ENCODE assay signal across 31 mouse cellular contexts in the genomic region with DNA sequence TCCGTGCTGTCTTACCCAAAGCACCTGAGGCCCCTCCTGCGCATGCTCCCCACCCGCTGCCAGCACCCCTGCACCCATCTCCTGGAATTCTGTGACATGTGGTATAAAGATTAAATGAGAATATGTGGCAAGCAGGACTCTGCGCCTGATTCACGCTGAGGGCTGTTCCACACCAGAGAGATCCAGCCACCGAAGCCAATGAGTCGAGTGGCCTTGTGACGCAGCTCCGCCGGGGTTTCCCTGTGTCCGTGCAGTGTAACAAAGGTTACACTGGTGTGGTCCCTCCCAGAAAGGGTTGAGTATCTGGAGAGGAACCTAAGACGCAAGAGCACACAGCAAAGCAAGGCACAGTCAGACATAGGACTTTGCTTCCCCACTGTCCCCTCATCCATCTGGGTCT. TPM values are rescaled to one million over a fixed set of nuclear protein-coding genes. Genes with fewer than 3 reads are reported as not detected.
DNase-seq lines count a peak whose midpoint lies in the region; ATAC-seq and TF ChIP-seq lines count a peak whose summit lies in the region.
"Had no signal": no experiment of that assay in that cellular context is flagged by ENCODE, and none has a peak within 500 bp of the region (broad histone marks: within the 10 kb centered on the region; RNA-seq: fewer than 3 reads in every experiment).

No protein-coding gene starts in this region.

- TF ChIP-seq CTCF in intestine, postnatal 0 days (IDR thresholded peaks at IDR 0.05; ENCODE audit: low read depth): no peak
- no peak for TF ChIP-seq CTCF in stomach, postnatal 0 days (IDR thresholded peaks at IDR 0.05; ENCODE audit: low read depth)

- no peak overlapping the region for H3K4me2 ChIP-seq in intestine, embryonic 14.5 days (ENCODE audit: low read length)
- no peak overlapping the region for H3K4me2 ChIP-seq in intestine, postnatal 0 days (replicated peaks; ENCODE audit: low read depth)
- no peak overlapping the region for H3K4me2 ChIP-seq in stomach, postnatal 0 days (replicated peaks; ENCODE audit: low read depth)
- H3K4me2 ChIP-seq: embryonic facial prominence, embryonic 15.5 days; forebrain, embryonic 12.5 days; heart, embryonic 15.5 days; hindbrain, embryonic 15.5 days; limb, embryonic 15.5 days; liver, embryonic 15.5 days; lung, embryonic 15.5 days; midbrain, embryonic 13.5 days had no signal

- intact Hi-C loops in heart, postnatal 36 days (cut with DNase I): loop anchor here (5.0 kb wide), 1 partner anchor 167 kb away; the partner anchor contains the start of gene Rpl11

- no peak overlapping the region for H3K27ac ChIP-seq in intestine, embryonic 14.5 days (ENCODE audit: low read depth)
- no peak overlapping the region for H3K27ac ChIP-seq in intestine, postnatal 0 days (ENCODE audit: low read depth, low read length)
- no peak overlapping the region for H3K27ac ChIP-seq in stomach, postnatal 0 days (replicated peaks)
- H3K27ac ChIP-seq: embryonic facial prominence, embryonic 10.5 days; embryonic facial prominence, embryonic 15.5 days; forebrain, embryonic 12.5 days; heart, embryonic 15.5 days; hindbrain, embryonic 15.5 days; kidney, postnatal 0 days; limb, embryonic 15.5 days; liver, embryonic 15.5 days; lung, embryonic 15.5 days; midbrain, embryonic 13.5 days had no signal

- no peak for TF ChIP-seq EP300 in stomach, postnatal 0 days (optimal IDR thresholded peaks at IDR 0.05)

- no peak overlapping the region for H3K4me3 ChIP-seq in intestine, embryonic 14.5 days (ENCODE audit: low read depth, low read length)
- H3K4me3 ChIP-seq in intestine, postnatal 0 days (ENCODE audit: low read depth, low read length): no peak overlapping the region
- H3K4me3 ChIP-seq in stomach, postnatal 0 days (ENCODE audit: low read depth, low read length): no peak overlapping the region
- H3K4me3 ChIP-seq: embryonic facial prominence, embryonic 10.5 days; embryonic facial prominence, embryonic 15.5 days; forebrain, embryonic 12.5 days; heart, embryonic 15.5 days; hindbrain, embryonic 15.5 days; limb, embryonic 15.5 days; liver, embryonic 15.5 days; lung, embryonic 15.5 days; megakaryocyte, embryonic 14.5 days; midbrain, embryonic 13.5 days had no signal

- no peaks in the 10 kb centered on the region for H3K9me3 ChIP-seq in intestine, embryonic 14.5 days (ENCODE audit: control insufficient read depth, low read length)
- H3K9me3 ChIP-seq in intestine, postnatal 0 days (ENCODE audit: control insufficient read depth): no peaks in the 10 kb centered on the region
- no peaks in the 10 kb centered on the region for H3K9me3 ChIP-seq in stomach, postnatal 0 days (ENCODE audit: control insufficient read depth, low read length)
- H3K9me3 ChIP-seq: embryonic facial prominence, embryonic 10.5 days; embryonic facial prominence, embryonic 15.5 days; forebrain, embryonic 12.5 days; G1E; heart, embryonic 15.5 days; hindbrain, embryonic 15.5 days; limb, embryonic 15.5 days; liver, embryonic 15.5 days; lung, embryonic 15.5 days; megakaryocyte, embryonic 14.5 days; midbrain, embryonic 13.5 days had no signal

- H3K4me1 ChIP-seq in intestine, embryonic 14.5 days (replicated peaks; ENCODE audit: control insufficient read depth, insufficient read depth, low read length): 0 out of 2 replicates have a peak, but pooled peaks cover 6% of the 10 kb centered on the region
- H3K4me1 ChIP-seq in intestine, postnatal 0 days (replicated peaks; ENCODE audit: control insufficient read depth, insufficient read depth, low read length): no peaks in the 10 kb centered on the region
- H3K4me1 ChIP-seq in stomach, postnatal 0 days (replicated peaks; ENCODE audit: control insufficient read depth, insufficient read depth): no peaks in the 10 kb centered on the region
- H3K4me1 ChIP-seq: embryonic facial prominence, embryonic 15.5 days; forebrain, embryonic 12.5 days; hindbrain, embryonic 15.5 days; midbrain, embryonic 13.5 days had no signal

- no peaks in the 10 kb centered on the region for H3K27me3 ChIP-seq in intestine, embryonic 14.5 days (replicated peaks; ENCODE audit: control insufficient read depth, insufficient read depth, low read length)
- H3K27me3 ChIP-seq in intestine, postnatal 0 days (replicated peaks; ENCODE audit: control insufficient read depth, insufficient read depth, low read length): no peaks in the 10 kb centered on the region
- H3K27me3 ChIP-seq in stomach, postnatal 0 days (ENCODE audit: control insufficient read depth, insufficient read depth, low read length): no peaks in the 10 kb centered on the region
- H3K27me3 ChIP-seq: embryonic facial prominence, embryonic 15.5 days; forebrain, embryonic 12.5 days; heart, embryonic 15.5 days; hindbrain, embryonic 15.5 days; limb, embryonic 15.5 days; liver, embryonic 15.5 days; lung, embryonic 15.5 days; midbrain, embryonic 13.5 days had no signal

- WGBS in intestine, embryonic 14.5 days: 86% methylated on average over 12 of the region's 12 CpGs
- 87% methylated on average over 12 of the region's 12 CpGs for WGBS in intestine, postnatal 0 days
- 87% methylated on average over 12 of the region's 12 CpGs for WGBS in stomach, postnatal 0 days

- H3K36me3 ChIP-seq in intestine, embryonic 14.5 days (ENCODE audit: control insufficient read depth, insufficient read depth, low read length): no peaks in the 10 kb centered on the region
- no peaks in the 10 kb centered on the region for H3K36me3 ChIP-seq in intestine, postnatal 0 days (ENCODE audit: control insufficient read depth, insufficient read depth)
- H3K36me3 ChIP-seq in stomach, postnatal 0 days (ENCODE audit: control insufficient read depth, insufficient read depth, low read length): no peaks in the 10 kb centered on the region
- H3K36me3 ChIP-seq: embryonic facial prominence, embryonic 10.5 days; embryonic facial prominence, embryonic 15.5 days; forebrain, embryonic 12.5 days; G1E; heart, embryonic 15.5 days; hindbrain, embryonic 15.5 days; limb, embryonic 15.5 days; liver, embryonic 15.5 days; lung, embryonic 15.5 days; midbrain, embryonic 13.5 days had no signal

- DNase-seq in intestine, embryonic 14.5 days (ENCODE audit: low spot score): peak; percentile 38
- peak; percentile 36 for DNase-seq in testis, postnatal 10 days (ENCODE audit: low spot score)
- DNase-seq in testis, postnatal 14 days (ENCODE audit: low spot score): no peak
- DNase-seq in adrenal gland, postnatal 25 days: peak; percentile 39
- no peak for DNase-seq in stomach, postnatal 0 days (ENCODE audit: low spot score)
- DNase-seq in right cerebral cortex, postnatal 10 days (ENCODE audit: low spot score in 2 of 2): no peak
- DNase-seq in heart, postnatal 36 days: no peak
- DNase-seq: B cell, adult 2 months; cerebellum, adult 8-10 months; cerebellum, postnatal 25 days; forebrain, postnatal 0 days; gastrocnemius, postnatal 10 days; kidney, adult 2 months; layer of hippocampus, postnatal 36 days; left cerebral cortex, postnatal 4 days; lung, postnatal 4 days; right cerebral cortex, postnatal 14 days had no signal

- H3K9ac ChIP-seq in intestine, embryonic 14.5 days (ENCODE audit: low read length): no peak overlapping the region
- H3K9ac ChIP-seq in intestine, postnatal 0 days (ENCODE audit: low read depth, low read length): no peak overlapping the region
- H3K9ac ChIP-seq in stomach, postnatal 0 days (ENCODE audit: low read length): no peak overlapping the region
- H3K9ac ChIP-seq: embryonic facial prominence, embryonic 15.5 days; forebrain, embryonic 12.5 days; forebrain, postnatal 0 days; heart, embryonic 15.5 days; hindbrain, embryonic 15.5 days; limb, embryonic 15.5 days; liver, embryonic 15.5 days; lung, embryonic 15.5 days; midbrain, embryonic 13.5 days had no signal

- no peak for ATAC-seq in intestine, embryonic 14.5 days (replicated peaks; ENCODE audit: low FRiP score, low TSS enrichment, low read depth)
- ATAC-seq in intestine, postnatal 0 days: no peak
- peak; percentile 66 for ATAC-seq in stomach, postnatal 0 days (ENCODE audit: low FRiP score, low TSS enrichment)
- ATAC-seq: forebrain, postnatal 0 days; inflammation-experienced regulatory T-cells, adult 6 months; midbrain, embryonic 13.5 days had no signal

RNA-seq across cellular contexts. Expression of gene Cnr2, which starts 9.5 kb away (rescaled TPM):
- 0.24 and 0.44 TPM in 2 replicates for polyA plus RNA-seq in intestine, embryonic 14.5 days (2014; fragmentation: Nextera tagmentation; extraction: Ambion mirVana)
- polyA plus RNA-seq in intestine, postnatal 0 days (2015; fragmentation: Nextera tagmentation; extraction: Ambion mirVana): 0.14 and 0.24 TPM in 2 replicates
- total RNA-seq in adrenal gland, postnatal 25 days (2021): 1.7 and 2.2 TPM in 2 replicates
- 0.10 and 0.11 TPM in 2 replicates for polyA plus RNA-seq in stomach, postnatal 0 days (2015; fragmentation: Nextera tagmentation; extraction: Ambion mirVana)
- total RNA-seq in heart, postnatal 36 days (2021): under 1 TPM; 0.49 to 0.50 TPM

RNA-seq across cellular contexts. Expression of gene Pnrc2, which starts 12.0 kb away (rescaled TPM):
- 167 and 175 TPM in 2 replicates for polyA plus RNA-seq in intestine, embryonic 14.5 days (2014; fragmentation: Nextera tagmentation; extraction: Ambion mirVana)
- polyA plus RNA-seq in intestine, postnatal 0 days (2015; fragmentation: Nextera tagmentation; extraction: Ambion mirVana): 103 and 114 TPM in 2 replicates
- total RNA-seq in adrenal gland, postnatal 25 days (2021): 118 and 134 TPM in 2 replicates
- polyA plus RNA-seq in stomach, postnatal 0 days (2015; fragmentation: Nextera tagmentation; extraction: Ambion mirVana): 101 TPM in 2 replicates
- total RNA-seq in heart, postnatal 36 days (2021): 10 to 100 TPM; 59.2 to 63.5 TPM

RNA-seq across cellular contexts. Expression of gene Srsf10, which starts 30.1 kb away (rescaled TPM):
- polyA plus RNA-seq in intestine, embryonic 14.5 days (2014; fragmentation: Nextera tagmentation; extraction: Ambion mirVana): 271 and 273 TPM in 2 replicates
- 84.2 and 89.2 TPM in 2 replicates for polyA plus RNA-seq in intestine, postnatal 0 days (2015; fragmentation: Nextera tagmentation; extraction: Ambion mirVana)
- total RNA-seq in adrenal gland, postnatal 25 days (2021): 125 and 168 TPM in 2 replicates
- 83.7 and 88.1 TPM in 2 replicates for polyA plus RNA-seq in stomach, postnatal 0 days (2015; fragmentation: Nextera tagmentation; extraction: Ambion mirVana)
- total RNA-seq in heart, postnatal 36 days (2021): 10 to 100 TPM; 37.1 to 45.6 TPM

RNA-seq across cellular contexts. Expression of gene Fuca1, which starts 34.9 kb away (rescaled TPM):
- polyA plus RNA-seq in intestine, embryonic 14.5 days (2014; fragmentation: Nextera tagmentation; extraction: Ambion mirVana): 108 and 110 TPM in 2 replicates
- polyA plus RNA-seq in intestine, postnatal 0 days (2015; fragmentation: Nextera tagmentation; extraction: Ambion mirVana): 717 and 739 TPM in 2 replicates
- total RNA-seq in adrenal gland, postnatal 25 days (2021): 87.8 and 93.9 TPM in 2 replicates
- 171 and 179 TPM in 2 replicates for polyA plus RNA-seq in stomach, postnatal 0 days (2015; fragmentation: Nextera tagmentation; extraction: Ambion mirVana)
- total RNA-seq in heart, postnatal 36 days (2021): 10 to 100 TPM; 31.0 to 31.4 TPM

Comparison
In these comparisons a context has a peak if more than half of its experiments do, and no peak if none do; other contexts are left out.
1. DNase-seq: peak in intestine, embryonic 14.5 days (single experiment), testis, postnatal 10 days (single experiment) and adrenal gland, postnatal 25 days (single experiment); none in testis, postnatal 14 days (single experiment), stomach, postnatal 0 days (single experiment), right cerebral cortex, postnatal 10 days (0 of 2) and heart, postnatal 36 days (0 of 2).